Mouse (Mus musculus): ENCODE data around the gene Dnajc11. TPM values are rescaled to one million over a fixed set of nuclear protein-coding genes. Genes with fewer than 3 reads are reported as not detected.

Gene Dnajc11
- total RNA-seq, 2 experiments from 2014 or later = 86.2 to 94.5 TPM

DNA sequence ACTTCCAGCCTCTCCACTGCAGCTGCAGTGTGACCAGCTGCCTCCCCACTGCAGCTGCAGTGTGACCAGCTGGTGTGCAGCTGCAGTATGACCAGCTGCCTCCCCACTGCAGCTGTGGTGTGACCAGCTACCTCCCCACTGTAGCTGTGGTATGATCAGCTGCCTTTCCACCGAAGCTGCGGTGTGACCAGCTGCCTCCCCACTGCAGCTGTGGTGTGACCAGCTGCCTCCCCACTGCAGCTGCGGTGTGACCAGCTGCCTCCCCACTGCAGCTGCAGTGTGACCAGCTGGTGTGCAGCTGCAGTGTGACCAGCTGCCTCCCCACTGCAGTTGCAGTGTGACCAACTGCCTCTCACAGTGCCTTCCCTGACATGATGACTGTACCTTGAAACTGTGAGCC, 11.4 kb upstream of the Dnajc11 start:
- no peak for DNase-seq (ENCODE audit: low spot score in 2 of 2)

DNA sequence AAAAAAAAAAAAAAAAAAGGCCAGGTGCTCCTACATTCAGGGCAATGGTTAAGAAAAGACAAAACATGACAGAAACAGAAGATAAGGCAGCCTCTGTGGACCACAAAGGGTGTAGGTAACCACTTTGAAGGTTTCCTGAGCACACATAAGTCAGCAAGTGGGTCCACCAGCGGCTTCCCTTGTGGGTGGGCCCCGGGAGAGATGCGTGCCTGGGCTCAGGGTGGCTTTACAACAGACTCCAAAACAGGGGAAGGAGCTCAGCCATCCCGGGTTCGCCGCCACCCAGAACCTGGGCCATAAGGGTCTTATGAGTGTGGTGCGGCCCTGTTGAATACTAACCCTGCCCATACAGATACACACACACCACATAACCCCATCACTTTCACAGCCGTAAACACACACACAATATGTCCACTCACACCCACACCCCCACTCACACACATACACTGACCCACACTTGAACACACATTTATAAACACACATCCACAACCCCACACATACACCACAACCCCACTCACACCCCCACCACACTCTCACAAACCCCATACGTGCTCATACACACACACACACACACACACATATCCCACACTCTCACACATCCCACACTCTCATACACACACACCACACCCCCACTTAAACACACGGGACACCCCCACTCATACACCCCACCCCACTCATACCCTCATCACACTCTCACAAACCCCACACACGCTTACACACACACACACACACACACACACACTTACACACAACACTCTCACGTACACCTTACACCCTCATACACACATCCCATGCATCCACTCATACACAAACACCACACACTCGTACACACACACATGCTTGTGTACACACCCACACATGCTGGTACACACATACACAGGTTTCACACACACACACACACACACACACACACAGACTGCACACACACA, 651 bp upstream of the Dnajc11 start:
- no peak for DNase-seq (ENCODE audit: low spot score in 2 of 2)

DNA sequence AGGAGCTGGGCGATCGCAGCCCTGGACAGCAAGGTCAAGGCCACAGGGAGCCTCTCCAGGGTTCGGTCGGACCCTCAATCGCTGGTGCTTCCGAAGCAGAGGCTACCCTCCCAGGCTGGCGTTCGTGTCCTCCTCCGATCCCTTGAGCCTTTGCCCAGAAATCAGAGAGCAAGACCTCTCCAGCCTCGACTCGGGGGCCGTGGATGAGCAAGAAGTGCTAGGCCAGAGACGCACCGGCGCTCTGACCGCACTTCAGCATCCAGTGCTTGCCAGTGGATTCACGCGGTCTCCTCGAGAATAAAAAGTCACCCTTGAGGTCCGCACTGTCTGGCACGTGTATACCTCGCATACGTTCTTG, 703 bp downstream of the Dnajc11 start:
- no peak for DNase-seq (ENCODE audit: low spot score in 2 of 2)

DNA sequence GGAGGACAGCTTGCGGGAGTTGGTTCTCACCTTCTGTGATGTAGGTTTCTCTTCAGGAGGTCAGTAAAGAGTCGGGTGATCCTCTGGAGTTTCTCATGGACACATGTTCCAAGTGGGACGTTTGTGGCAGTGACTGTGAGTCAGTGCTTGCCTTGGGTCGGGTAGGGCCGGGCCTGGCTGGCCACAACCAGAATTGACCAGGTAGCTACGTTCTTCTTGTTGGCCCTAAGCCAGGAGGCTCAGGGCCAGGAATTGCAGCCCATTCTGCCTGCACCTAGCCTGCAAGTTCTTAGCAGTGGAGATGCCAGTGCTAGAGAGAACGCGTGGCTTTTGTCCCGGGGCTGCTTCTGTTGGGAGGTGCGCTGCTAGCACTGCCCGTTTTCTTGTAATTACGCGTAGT, 4.0 kb downstream of the Dnajc11 start:
- DNase-seq (ENCODE audit: low spot score in 2 of 2) = no peak

DNA sequence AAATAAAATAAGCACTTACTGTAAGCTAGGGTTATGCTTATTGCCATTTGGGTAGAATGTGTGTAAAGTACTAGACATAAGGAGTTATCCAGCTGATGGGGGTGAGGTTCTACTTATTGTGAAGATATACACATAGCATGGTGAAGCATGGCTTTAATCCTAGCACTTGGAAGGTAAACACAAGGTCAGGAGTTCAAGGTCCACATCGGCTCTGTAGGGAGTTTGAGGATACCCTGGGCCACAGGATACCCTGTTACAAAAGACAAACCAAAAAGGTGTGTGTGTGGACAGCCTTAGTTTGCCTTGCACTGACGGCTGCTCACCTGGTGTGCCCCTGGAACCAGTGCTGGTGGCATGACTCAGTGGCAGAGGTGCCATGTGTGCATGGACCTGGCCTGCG, 4.6 kb downstream of the Dnajc11 start:
- DNase-seq (ENCODE audit: low spot score in 2 of 2) = no peak

DNA sequence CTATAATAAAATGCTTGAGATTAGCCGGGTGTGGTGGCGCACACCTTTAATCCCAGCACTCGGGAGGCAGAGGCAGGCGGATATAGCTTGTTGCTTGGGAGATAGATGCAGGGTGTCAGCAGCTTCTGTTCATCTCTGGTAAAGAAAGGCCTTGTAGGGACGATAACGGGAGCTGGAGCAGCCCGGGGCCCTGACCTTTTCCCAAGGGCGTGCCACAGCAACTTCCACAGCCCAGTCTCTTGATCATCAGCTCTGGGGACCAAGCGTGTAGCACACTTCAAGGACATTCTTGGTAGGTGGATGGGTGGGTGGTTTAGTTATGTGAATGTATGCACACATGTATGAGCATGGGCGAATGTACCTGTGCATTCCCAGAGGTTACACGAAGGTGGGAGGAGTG, 12.7 kb downstream of the Dnajc11 start:
- DNase-seq (ENCODE audit: low spot score in 2 of 2) = no peak

DNA sequence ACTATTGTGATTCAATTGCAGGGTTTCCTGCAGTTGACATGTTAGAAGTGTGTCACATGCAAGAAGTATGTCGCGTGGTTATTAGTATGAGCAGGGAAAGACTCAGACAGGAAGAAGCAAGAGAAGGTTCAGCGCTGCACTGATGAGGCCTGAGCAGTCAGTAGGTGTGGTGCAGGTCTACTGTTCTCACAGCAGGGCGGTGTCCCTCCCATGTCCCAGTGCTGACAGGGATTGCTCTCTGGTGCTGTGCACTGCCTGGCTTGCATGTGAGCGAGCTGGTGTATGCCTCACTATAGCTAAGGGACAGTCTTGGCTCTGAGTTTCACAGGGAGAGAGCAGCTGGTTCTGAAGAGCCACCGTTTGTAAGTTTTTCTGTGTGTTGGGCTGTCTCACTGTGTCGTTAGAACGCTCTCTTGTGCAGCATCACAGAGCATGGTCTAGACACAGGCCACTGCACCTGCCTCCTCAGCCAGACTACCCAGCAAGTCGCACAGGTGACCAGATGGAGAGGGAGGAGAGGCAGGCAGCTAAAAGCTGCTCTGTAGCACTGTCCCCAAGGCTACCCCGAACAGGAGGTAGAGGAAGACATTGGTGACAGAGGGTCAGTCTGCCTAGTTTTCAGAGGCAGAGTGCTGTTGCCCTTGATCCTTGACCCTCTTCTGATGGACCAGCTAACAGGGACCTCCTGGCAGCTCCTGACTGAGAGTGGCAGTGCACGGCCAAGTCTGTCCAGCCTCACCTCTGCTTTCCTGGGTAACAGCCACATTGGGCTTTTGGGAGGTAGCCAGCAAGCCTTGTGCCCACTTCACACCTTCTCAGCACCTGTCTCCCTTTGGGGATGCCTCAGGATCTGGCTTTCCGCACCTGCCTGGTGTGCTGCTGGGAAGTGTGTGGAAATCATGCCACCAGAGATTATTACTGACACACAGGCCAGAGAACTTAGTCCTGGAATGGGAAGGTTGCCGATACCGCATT, 15.3 kb downstream of the Dnajc11 start:
- no peak for DNase-seq (ENCODE audit: low spot score in 2 of 2)

DNA sequence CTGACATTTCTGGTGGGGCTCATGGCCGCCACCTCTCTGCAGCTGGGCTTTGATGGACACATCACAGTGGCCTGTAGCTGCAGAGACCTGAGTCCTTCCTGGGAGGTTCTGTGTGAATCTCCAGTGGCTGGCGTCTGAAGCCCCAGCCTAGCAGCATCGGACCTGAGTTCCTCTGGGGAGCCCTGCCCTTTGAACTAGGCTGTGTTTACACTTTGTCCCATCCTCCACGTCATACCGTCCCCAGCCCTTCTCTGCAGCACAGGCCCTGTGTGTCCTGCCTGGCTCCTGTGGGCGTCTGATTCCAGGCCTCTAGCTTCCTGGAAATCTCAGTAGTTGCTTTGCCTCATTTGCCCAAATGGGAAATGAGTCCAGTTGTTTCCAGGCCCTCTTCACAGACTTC, 19.7 kb downstream of the Dnajc11 start:
- no peak for DNase-seq (ENCODE audit: low spot score in 2 of 2)

DNA sequence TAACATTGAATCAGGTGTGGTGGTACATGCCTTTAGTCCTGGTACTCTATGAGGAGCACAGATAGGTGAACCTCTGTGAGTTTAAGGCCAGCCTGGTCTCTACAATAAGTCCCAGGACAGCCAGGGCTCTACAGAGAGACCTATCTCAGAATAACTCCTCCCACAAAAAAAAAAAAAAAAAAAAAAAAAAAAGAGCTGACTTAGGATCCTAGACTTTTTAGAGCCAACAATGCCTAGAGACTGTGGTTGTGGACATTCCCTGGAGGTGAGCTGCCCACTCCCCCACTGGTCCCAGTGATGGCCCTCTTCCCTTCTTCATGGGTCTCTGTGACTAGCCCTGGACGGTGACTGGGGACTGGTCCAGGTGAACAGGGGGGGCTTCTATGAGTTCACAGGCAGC, 22.3 kb downstream of the Dnajc11 start:
- no peak for DNase-seq (ENCODE audit: low spot score in 2 of 2)

DNA sequence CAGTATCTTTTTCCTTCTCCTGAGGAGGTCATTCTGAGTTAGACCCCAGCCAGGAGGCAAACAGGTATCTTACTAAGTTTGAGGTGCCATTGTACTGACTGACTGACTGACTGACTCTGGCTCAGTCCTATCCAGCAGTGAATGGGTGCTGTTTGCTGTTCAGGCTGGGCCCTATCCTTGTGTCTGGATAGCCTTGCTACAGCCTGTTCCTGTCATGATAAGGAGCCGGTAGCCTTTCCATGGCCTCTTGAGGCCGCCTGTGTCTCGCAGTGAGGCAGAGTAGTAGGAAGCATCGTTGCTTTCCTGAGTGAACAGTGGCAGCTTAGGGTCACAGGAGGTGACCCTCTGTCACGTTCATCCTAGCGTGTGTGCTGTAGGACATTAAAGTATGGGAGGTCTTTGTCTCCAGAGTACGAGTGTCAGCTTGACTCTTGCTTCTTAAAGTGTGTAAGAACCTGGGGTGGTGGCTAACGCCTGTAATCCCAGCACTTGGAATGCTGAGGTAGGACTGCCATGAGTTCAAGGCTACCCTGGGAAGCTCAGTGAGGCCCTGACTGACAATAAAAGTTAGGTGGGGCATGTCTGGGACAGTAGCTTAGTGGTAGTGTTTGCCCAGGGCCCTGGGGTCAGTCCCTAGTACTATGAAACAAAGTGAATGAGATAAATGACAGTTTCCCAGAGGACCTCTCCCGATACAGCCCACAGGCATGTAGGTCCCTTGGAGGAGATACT, 24.3 kb downstream of the Dnajc11 start:
- no peak for DNase-seq (ENCODE audit: low spot score in 2 of 2)

DNA sequence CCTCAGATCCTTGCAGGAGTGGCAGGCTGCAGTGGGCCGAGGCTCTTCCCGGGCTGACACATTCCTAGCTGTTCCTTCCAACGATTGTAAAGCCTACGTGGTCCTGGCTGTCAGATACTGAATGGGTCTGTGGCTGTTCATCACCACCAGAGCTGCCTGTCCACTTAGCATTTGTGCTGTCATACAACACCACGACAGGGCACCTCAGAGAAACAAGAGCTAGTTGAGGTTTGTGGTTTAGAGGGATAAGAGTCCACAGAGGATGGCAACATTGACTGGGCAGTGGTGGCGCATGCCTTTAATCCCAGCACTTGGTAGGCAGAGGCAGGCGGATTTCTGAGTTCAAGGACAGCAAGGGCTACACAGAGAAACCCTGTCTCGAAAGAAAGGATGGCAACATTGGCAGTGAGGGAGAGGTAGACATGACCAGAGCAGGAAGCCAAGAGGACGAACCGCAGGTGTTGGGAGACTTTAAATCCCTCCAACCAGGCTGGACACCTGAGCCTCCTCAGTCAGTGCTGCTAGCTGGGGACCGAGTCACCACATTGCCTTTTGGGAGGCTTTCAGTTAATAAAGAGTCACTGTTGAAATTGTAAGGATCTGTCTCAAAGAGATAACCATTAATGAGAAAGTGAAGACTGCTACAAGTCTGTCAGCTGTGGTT, 26.5 kb downstream of the Dnajc11 start:
- DNase-seq (ENCODE audit: low spot score in 2 of 2) = no peak

DNA sequence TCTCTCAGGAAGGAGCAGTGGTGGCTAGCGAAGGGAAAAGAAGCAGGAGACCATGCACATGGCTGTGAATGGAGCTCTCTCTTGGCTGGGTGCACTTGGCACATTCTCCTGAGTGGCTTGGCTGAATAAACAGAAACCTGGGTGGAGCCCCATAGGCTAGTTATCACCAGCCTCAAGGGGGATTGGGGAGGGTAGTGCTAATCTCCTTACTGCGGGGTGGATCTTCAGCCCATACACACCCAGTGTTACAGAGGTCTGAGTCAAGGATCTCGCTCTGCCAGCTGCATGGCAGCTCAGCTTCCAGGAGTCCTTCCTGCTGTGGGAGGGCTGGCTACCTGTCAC, 27.0 kb downstream of the Dnajc11 start:
- no peak for DNase-seq (ENCODE audit: low spot score in 2 of 2)

DNA sequence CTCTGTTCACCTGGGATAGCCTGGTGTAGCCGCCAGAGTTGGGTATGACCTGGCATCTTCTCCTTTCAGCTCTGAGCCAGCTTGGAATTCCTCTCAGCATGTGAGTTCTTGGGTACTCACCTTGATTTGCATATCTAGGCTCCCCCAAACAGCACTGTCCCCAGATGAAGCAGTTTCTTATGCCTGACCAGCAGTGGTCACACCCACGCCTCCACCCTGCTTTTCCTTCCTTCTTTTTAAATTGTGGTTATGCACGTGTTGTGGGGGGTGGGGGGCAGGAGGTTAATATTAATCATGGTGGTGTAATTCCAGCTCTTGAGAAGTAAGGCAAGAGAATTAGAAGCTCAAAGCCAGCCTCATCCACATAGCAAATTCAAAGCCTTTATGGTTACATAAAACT, 29.3 kb downstream of the Dnajc11 start:
- no peak for DNase-seq (ENCODE audit: low spot score in 2 of 2)

DNA sequence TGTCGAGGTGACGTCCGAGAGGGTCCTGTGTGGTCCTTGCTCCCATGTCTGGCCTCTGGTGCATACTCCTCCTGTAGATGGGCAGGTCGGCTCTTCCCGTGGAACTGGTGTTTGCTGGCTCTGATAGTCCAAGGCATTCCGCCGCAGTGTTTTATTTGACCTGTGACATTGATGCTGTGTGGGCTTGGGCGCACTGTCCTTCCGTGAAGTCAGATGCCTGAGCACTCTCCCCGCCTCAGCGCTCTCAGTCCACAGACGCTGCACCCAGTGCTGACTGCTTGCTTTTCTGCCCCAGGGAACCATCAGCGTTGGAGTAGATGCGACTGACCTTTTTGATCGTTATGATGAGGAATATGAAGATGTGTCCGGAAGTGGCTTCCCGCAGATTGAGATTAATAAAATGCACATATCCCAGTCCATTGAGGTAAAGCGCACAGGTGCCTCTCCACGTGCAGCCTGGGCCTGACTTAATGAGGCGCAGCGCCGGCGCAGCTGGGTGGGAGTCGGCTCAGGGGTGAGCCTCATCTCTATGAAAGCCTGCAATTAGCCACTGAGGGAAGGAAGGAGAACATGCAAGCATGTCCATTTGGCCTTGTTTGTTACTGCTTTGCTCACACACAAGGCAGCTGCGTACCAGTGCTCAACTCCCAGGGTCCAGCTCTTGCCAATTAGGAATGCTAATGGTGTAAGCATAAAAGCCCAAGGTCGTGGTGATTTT, 34.9 kb downstream of the Dnajc11 start:
- no peak for DNase-seq (ENCODE audit: low spot score in 2 of 2)

DNA sequence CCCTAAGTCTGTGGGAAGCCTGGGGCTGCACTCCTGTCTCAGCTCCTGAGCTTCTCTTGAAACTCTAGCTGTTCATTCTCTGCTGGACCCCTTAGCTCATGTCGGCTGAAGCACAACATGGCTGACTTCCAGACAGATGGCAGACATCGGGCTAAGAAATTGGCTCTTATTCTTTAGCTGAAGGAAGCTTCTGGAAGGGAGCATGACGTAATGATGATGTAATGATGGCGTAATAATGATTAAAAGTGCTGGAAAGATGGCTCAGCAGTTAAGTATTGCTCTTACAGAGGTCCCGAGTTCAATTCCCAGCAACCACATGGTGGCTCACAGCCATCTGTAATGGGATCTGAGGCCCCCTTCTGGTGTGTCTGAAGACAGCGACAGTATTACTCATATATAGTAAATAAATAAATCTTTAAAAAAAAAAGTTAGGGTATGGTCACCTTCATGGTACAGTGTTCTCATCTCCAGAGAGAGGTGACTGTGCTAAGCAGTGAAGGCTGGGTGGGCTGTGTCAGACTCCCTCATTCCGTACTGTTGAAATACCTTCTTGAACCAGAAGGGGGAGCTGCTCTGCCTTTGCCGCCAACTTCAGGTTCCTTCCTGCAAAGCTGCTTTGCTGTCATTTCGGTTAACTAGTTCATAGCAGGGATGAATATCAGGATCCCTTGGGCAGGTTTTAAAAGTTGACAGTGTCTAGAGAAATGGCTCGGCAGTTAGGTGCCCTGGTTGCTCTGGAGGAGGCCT, 38.9 kb downstream of the Dnajc11 start:
- no peak for DNase-seq (ENCODE audit: low spot score in 2 of 2)

DNA sequence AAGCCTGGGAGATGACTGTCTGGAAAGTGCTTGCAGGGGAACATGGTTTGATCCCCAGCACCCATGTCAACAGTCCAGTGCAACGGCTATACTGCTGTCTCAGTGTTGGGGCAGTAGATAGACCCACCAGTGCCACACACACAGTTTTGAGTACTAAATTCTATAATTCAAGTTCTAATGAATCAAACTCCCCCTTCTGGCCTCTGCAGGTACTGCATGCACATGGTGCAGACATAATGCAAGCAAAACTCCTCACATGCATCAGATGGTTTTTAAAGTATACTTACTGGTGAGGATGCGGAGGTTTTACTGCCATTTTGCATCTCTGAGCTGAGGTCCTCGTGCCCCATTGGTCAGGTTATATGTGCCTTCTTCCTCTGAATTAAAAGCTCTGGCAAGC, 42.0 kb downstream of the Dnajc11 start:
- DNase-seq (ENCODE audit: low spot score in 2 of 2) = no peak

DNA sequence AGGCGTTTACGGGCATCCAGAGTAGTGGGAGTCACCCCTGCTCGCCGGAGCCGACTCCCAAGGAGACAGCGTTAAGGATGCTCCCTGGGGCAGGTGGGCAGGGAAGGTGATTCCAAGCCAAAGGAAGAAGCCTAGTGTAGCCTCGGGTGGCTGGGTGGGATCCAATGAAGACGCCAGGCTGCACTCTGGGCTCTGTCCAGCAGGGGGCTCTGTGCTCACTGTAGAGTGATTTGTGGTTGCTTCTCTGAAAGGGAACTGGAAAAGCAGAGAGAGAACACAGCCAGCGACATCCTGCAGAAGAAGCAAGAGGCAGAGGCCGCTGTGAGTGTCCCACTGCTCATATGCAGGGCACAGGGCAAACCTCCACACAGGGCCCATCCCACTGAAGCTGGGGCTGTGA, 44.3 kb downstream of the Dnajc11 start:
- DNase-seq (ENCODE audit: low spot score in 2 of 2) = peak; percentile 64 to 76

DNA sequence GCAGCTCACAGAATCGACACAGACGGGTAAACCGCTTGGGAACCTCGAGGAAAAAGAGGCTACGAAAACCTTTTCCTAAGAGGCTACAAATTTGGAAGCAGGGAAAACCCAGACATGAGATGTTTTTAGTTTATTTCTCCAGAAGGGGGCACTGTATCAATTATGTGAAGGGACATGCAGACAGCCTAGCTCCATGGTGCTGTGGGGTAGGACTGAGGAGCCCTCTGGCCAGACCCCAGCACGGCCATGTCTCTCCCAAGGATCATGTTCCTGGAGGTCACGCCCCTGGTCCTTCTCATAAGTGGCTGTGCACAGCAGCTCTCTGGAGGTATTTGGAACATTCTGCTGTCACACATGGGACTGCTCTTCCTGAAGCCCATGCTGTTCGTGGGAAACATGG, 47.2 kb downstream of the Dnajc11 start:
- DNase-seq (ENCODE audit: low spot score in 2 of 2) = no peak

DNA sequence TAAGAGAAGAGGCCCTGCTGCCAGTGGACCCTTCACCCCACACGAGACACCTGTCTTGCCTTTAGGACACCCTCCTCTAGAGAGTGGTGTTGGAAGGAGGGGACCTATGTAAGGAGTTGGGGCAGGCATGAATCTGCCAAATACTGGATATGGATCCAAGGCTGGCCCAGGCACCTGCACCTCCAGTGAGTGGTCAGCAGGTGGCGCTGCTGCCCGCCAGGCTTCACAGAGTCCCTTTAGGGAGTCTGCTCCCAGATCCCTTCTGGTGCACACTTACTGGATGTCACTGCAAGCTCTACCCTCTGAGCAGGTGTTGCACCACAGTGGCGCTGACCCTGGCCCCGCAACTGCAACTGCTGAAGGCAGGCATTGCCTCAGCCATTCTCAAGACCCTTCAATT, 47.9 kb downstream of the Dnajc11 start:
- DNase-seq (ENCODE audit: low spot score in 2 of 2) = peak; percentile 72 to 75

DNA sequence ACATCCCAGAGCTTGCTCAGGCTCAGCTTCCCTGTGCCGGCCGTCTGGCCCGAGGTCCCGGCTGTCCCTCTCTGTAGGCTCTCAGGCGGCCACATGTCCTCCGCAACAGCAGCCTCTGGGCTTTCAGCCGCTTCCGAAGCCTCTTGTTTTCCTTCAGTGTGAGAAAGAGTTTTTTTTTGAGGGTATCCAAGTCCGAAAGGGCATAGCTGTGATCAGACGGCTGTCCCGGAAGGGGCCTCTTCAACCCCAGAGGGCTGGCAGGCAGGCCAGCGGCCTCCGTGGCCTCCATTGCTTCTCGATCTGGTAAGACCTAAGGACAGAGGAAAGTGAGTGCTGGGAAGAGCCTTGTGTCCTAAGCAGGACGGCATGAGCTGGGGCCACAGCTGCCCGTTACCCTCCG, 49.6 kb downstream of the Dnajc11 start:
- DNase-seq (ENCODE audit: low spot score in 2 of 2) = no peak

All from adrenal gland, postnatal 4 days (tissue).